Mouse (Mus musculus) ES-E14 (cell line): ENCODE measurements around the gene Frem2. TPM values are rescaled to one million over a fixed set of nuclear protein-coding genes. Genes with fewer than 3 reads are reported as not detected.

ENCODE experiments used
- DNase-seq: peaks from one replicate; pipeline ENCODE4 v3.0.0-alpha.2; 2013; ENCODE audit warnings: low read depth, low spot score
- H3K27ac ChIP-seq: 2 replicates; pipeline ENCODE4 v1.5.1; 2012; ENCODE audit warnings: low read depth, mild to moderate bottlenecking, low read length, moderate library complexity, mixed read lengths; ENCODE audit not compliant: poor library complexity, insufficient read depth, severe bottlenecking
- H3K36me3 ChIP-seq: 2 replicates; pipeline ENCODE4 v1.6.1; 2012; ENCODE audit warnings: mild to moderate bottlenecking, low read length, moderate library complexity, mixed read lengths; ENCODE audit not compliant: control insufficient read depth, poor library complexity, insufficient read depth, severe bottlenecking
- H3K4me1 ChIP-seq, 2 experiments: fragments of 150-350 bp in 1 of 2; sonication (generic) in 1 of 2; 2 replicates each; pipeline ENCODE4 v1.6.1; 2012; ENCODE audit warnings: low read length in 2 of 2, mild to moderate bottlenecking in 1 of 2, mixed read lengths in 1 of 2; ENCODE audit not compliant: control insufficient read depth in 2 of 2, insufficient read depth in 2 of 2, poor library complexity in 1 of 2
- H3K4me3 ChIP-seq, 2 experiments: fragments of 150-350 bp in 1 of 2; sonication (generic) in 1 of 2; 2 replicates each; pipeline ENCODE4 v1.5.1; 2012; ENCODE audit warnings: low read length in 2 of 2, low read depth in 1 of 2, mild to moderate bottlenecking in 1 of 2, mixed read lengths in 1 of 2; ENCODE audit not compliant: insufficient read depth in 1 of 2, poor library complexity in 1 of 2, severe bottlenecking in 1 of 2
- H3K9ac ChIP-seq: 2 replicates; pipeline ENCODE4 v1.6.1; 2012; ENCODE audit warnings: low read depth, mild to moderate bottlenecking, low read length, mixed read lengths; ENCODE audit not compliant: poor library complexity, insufficient read depth, severe bottlenecking
- H3K9me3 ChIP-seq: fragments of 150-350 bp; sonication (generic); 2 replicates; pipeline ENCODE4 v1.6.1; 2012; ENCODE audit warnings: low read depth, mild to moderate bottlenecking, low read length; ENCODE audit not compliant: control insufficient read depth, insufficient read depth
- CHD2 ChIP-seq: IDR thresholded peaks from 2 replicates; pipeline ENCODE4 v1.6.1; 2014; ENCODE audit warnings: mild to moderate bottlenecking, low read depth, low read length, inconsistent platforms
- HCFC1 ChIP-seq: IDR thresholded peaks from 2 replicates; pipeline ENCODE4 v1.6.1; 2012; ENCODE audit warnings: low read length, inconsistent platforms, borderline replicate concordance; ENCODE audit not compliant: insufficient read depth
- MAFK ChIP-seq: IDR thresholded peaks from 2 replicates; pipeline ENCODE4 v1.6.1; 2014; ENCODE audit warnings: mild to moderate bottlenecking, low read depth, low read length, inconsistent platforms; ENCODE audit not compliant: insufficient read depth
- ZC3H11A ChIP-seq: IDR thresholded peaks from 2 replicates; pipeline ENCODE4 v1.6.1; 2012; ENCODE audit warnings: low read depth, mild to moderate bottlenecking, inconsistent platforms, low read length, borderline replicate concordance
- ZNF384 ChIP-seq: IDR thresholded peaks from 2 replicates; pipeline ENCODE4 v1.6.1; 2012; ENCODE audit warnings: low read depth, low read length, inconsistent platforms
- in situ Hi-C, 2 experiments: fragments of 600-800 bp; cut with MboI; formaldehyde crosslinking; loops; one replicate each; pipeline ENCODE4 v1.15.1; 2025; ENCODE audit warnings: low sequenced_read_pairs in 2 of 2, inconsistent platforms in 1 of 2; ENCODE audit not compliant: unreplicated experiment in 2 of 2
- total RNA-seq: library from RNA; depleted of rRNA; stranded (reverse); fragments of 300-350 nt; gene quantifications from 2 replicates; pipeline ENCODE4 v1.2.3, GENCODE M21; 2012; rRNA removed

Gene Frem2
- 7.9 and 21.1 TPM in 2 replicates for total RNA-seq

DNA sequence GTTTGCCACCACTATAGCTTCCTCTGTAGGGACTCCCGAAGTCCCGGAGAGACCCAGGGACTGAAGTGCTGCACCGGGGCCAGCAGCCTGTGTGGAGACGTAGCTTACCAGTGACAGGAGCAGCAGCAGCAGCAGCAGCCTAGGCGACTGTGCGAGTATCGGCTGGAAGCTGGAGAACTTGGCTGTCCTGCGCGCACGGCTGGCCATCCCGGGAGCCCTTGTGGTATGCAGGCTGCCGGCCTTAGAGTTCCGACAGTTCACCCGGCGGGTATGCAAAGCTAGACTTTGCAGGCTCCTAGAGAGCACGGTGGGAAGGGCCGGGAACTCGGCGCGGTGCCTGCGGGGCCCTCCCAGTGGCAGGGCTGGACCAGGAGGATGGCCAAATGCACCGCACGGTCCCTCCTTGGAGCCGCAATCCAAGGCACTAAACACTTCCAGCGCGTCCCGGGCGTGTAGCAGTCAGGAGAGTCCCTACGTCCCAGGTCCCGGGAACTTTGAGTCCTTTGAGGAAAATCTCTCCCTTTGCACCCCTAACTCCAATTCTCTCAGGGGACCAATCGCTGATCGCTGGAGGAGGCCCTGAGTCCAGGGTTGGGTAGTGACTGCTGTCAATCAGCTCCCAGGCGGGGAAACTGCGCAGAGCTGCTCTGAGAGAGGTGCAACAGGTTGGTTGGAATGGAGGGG lies at the start of gene Frem2:
TSS of gene Frem2 (minus strand) at position 478 of the 684 bp plus-strand sequence.
- no peaks in the 10 kb centered on the region for H3K9me3 ChIP-seq
- no peak within 1 kb of the TSS for H3K27ac ChIP-seq
- in situ Hi-C loops = no loop called here
- H3K9ac ChIP-seq = peak within 1 kb of the TSS; percentile 42
- peaks cover 6% of the 10 kb centered on the region; the same call in 1 of the 2 replicates for H3K36me3 ChIP-seq
- H3K4me1 ChIP-seq = no peaks in the 10 kb centered on the region
- TF ChIP-seq ZC3H11A (no peak), CHD2 (peak; percentile 91), MAFK (no peak), ZNF384 (no peak), HCFC1 (0 out of 2 replicates have a peak, but pooled peaks have one; percentile 12)
- H3K4me3 ChIP-seq = peak within 1 kb of the TSS; percentile 64 to 75
- peak; percentile 85 for DNase-seq

DNA sequence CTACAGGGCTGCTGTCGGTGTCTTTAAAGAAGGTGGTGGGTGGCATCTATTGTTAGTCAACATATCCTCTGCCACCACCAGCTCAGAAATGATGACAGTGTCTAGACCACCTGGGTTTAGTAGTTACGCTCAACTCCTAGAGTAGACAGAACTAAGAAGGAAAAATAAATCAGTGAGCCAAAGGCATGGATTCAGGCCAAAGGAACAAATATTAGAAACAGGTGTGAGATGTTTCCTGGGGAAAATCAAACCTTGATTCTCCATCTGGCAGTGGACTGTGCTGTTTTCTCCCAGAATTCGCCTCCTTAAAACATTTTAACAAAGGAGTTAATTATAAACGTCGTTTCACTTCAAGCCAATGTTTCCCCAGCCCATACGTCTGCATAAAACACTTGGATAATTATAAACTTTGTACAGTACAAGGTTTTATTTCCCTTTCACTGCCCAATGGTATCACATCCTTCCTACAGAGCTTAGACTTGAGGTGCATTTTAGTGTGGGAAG lies 48.9 kb upstream of the Frem2 start:
- no peak overlapping the region for H3K4me3 ChIP-seq
- DNase-seq = no peak

DNA sequence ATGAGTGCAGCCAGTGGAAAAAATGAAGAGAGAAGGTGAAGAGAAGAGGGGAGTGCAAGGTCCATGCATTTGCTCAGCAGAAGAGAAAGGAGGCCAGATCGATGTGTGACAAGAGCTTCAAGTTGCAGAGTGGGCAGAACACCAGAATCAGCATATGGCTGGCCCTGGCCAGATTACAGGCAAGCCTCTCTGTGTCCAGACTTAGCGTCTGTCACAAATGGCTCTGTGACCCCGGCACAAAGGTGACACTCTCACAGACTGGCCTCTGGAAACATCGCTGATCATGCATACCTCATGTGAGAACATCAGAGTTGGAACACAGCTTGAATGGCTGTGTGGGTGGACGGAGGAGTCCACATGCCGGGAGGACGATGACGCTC lies 46.0 kb upstream of the Frem2 start:
- no peak overlapping the region for H3K27ac ChIP-seq
- H3K9me3 ChIP-seq = no peaks in the 10 kb centered on the region
- H3K4me1 ChIP-seq = no peaks in the 10 kb centered on the region
- H3K9ac ChIP-seq = no peak overlapping the region
- no peaks in the 10 kb centered on the region for H3K36me3 ChIP-seq
- no peak overlapping the region for H3K4me3 ChIP-seq
- no peak for DNase-seq
- TF ChIP-seq ZNF384 (no peak), CHD2 (no peak), HCFC1 (no peak), ZC3H11A (no peak), MAFK (no peak)
- in situ Hi-C loops = no loop called here

More for the DNA sequence above, 48.9 kb upstream of the Frem2 start:
- no peak overlapping the region for H3K9ac ChIP-seq
- no peaks in the 10 kb centered on the region for H3K9me3 ChIP-seq
- no peak overlapping the region for H3K27ac ChIP-seq
- H3K4me1 ChIP-seq = no peaks in the 10 kb centered on the region
- TF ChIP-seq ZNF384 = no peak
- TF ChIP-seq CHD2 = no peak
- TF ChIP-seq HCFC1 = no peak
- no peak for TF ChIP-seq MAFK
- TF ChIP-seq ZC3H11A = no peak
- H3K36me3 ChIP-seq = no peaks in the 10 kb centered on the region
- in situ Hi-C loops = no loop called here

DNA sequence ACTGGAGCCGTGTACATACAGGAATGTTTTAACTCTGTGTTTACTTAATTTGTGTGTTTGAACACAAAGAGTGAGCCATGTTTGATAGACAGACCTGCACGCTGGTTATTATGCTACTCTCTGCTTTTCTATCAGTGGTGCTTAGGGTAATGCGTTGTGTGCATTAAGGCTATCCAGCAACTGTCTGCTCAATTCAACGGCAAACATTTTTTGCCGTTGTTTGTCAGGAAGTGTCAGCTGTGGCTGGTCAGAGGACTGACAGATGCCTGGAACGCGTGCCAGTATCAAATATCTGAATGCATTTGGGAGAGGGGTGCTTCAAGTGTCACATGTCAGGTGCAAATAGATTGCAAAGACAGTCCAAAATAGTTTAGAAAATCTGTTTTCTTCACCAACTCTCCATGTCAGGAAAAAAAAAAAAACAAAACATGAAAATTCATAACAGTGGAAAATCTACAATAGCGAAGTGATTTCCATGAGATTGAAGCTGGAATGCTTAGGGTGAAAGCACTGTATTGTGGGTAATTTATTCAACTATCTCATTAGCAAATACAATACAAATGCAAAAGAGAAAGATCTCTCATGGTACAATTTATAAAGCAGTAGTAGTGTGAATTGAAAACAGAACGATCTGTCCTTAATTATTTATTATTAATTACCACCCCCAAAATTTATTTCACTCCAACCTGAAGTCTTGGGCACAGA lies 45.4 kb upstream of the Frem2 start:
- no peaks in the 10 kb centered on the region for H3K36me3 ChIP-seq
- no peak overlapping the region for H3K27ac ChIP-seq
- no peak for DNase-seq
- no peaks in the 10 kb centered on the region for H3K4me1 ChIP-seq
- no peak overlapping the region for H3K4me3 ChIP-seq
- H3K9ac ChIP-seq = no peak overlapping the region
- in situ Hi-C loops = no loop called here
- H3K9me3 ChIP-seq = no peaks in the 10 kb centered on the region
- TF ChIP-seq ZC3H11A = no peak
- no peak for TF ChIP-seq ZNF384
- no peak for TF ChIP-seq HCFC1
- no peak for TF ChIP-seq MAFK
- TF ChIP-seq CHD2 = no peak
